Mouse (Mus musculus) heart, embryonic 13.5 days (tissue): ENCODE measurements around the gene Kif3c. TPM values are rescaled to one million over a fixed set of nuclear protein-coding genes. Genes with fewer than 3 reads are reported as not detected.
"Not testable (repeated sequence)": the region's sequence is repeated elsewhere in the genome, so short reads cannot be mapped to it uniquely, and the experiment has no call there.

Source experiments
- ATAC-seq: fragments of 200-750 bp; cut with Nextera tagmentation; 2 replicates; pipeline ENCODE4 v1.8.0; 2017; ENCODE audit warnings: moderate TSS enrichment; ENCODE audit not compliant: insufficient number of reproducible peaks, low FRiP score, low TSS enrichment; ENCODE audit errors: extremely low read depth
- H3K27ac ChIP-seq: fragments of 300-500 bp; sonication (generic); replicated peaks from 2 replicates; pipeline ENCODE4 v1.5.1; 2015; ENCODE audit warnings: moderate library complexity, mild to moderate bottlenecking, inconsistent platforms
- H3K27me3 ChIP-seq: fragments of 300-500 bp; sonication (generic); replicated peaks from 2 replicates; pipeline ENCODE4 v1.6.1; 2015; ENCODE audit warnings: mild to moderate bottlenecking, inconsistent platforms
- H3K36me3 ChIP-seq: fragments of 300-500 bp; sonication (generic); 2 replicates; pipeline ENCODE4 v1.6.1; 2015; ENCODE audit warnings: mild to moderate bottlenecking, inconsistent platforms
- H3K4me1 ChIP-seq: fragments of 300-500 bp; sonication (generic); 2 replicates; pipeline ENCODE4 v1.6.1; 2015; ENCODE audit warnings: inconsistent platforms
- H3K4me2 ChIP-seq: fragments of 300-500 bp; sonication (generic); 2 replicates; pipeline ENCODE4 v1.6.1; 2015; ENCODE audit warnings: inconsistent platforms, mild to moderate bottlenecking, moderate library complexity
- H3K4me3 ChIP-seq: fragments of 300-500 bp; sonication (generic); 2 replicates; pipeline ENCODE4 v1.5.1; 2015; ENCODE audit warnings: moderate library complexity, mild to moderate bottlenecking, inconsistent platforms
- H3K9ac ChIP-seq: fragments of 300-500 bp; sonication (generic); 2 replicates; pipeline ENCODE4 v1.6.1; 2015; ENCODE audit warnings: inconsistent platforms, mild to moderate bottlenecking, moderate library complexity
- H3K9me3 ChIP-seq: fragments of 300-500 bp; sonication (generic); 2 replicates; pipeline ENCODE4 v1.6.1; 2016; ENCODE audit warnings: inconsistent platforms
- WGBS: fragments of 180-500 bp; shearing (Covaris S2); methylation state at CpG from one replicate; pipeline ENCODE4 v1.1.7; 2015; ENCODE audit warnings: mixed read lengths; 5-methylcytosine and 5-hydroxymethylcytosine counted together
- polyA plus RNA-seq: library from polyadenylated mRNA; unstranded; fragments of >200 nt; fragmentation: Nextera tagmentation; extraction: Ambion mirVana; gene quantifications from 2 replicates; pipeline ENCODE4 v1.2.1, GENCODE M21; 2015

Gene Kif3c
- polyA plus RNA-seq, 1 experiment from 2014 or later: 5.6 TPM

GRCm38 (mm10) chr12:3390577-3391262 is 25.8 kb downstream of the Kif3c start:
- peaks cover 7% of the 10 kb centered on the region for H3K4me1 ChIP-seq
- no peaks in the 10 kb centered on the region for H3K27me3 ChIP-seq
- peaks cover 20% of the 10 kb centered on the region for H3K36me3 ChIP-seq
- no peak overlapping the region for H3K4me2 ChIP-seq
- no peaks in the 10 kb centered on the region for H3K9me3 ChIP-seq
- H3K27ac ChIP-seq: no peak overlapping the region
- ATAC-seq: no peak
- no peak overlapping the region for H3K4me3 ChIP-seq
- no peak overlapping the region for H3K9ac ChIP-seq
- WGBS: 28% methylated on average over 12 of the region's 12 CpGs

- Histone ChIP-seq H3K4me2 (no peak overlapping the region), H3K27ac (no peak overlapping the region)
- WGBS: 74% methylated on average over 1 of the region's 1 CpGs
Observed at GRCm38 (mm10) chr12:3391276-3391675, 26.3 kb downstream of the Kif3c start.

GRCm38 (mm10) chr12:3393140-3393539 is 28.2 kb downstream of the Kif3c start:
- WGBS: 45% methylated on average over 4 of the region's 4 CpGs
- Histone ChIP-seq H3K36me3 (peaks cover 17% of the 10 kb centered on the region), H3K4me2 (no peak overlapping the region), H3K9me3 (no peaks in the 10 kb centered on the region), H3K4me3 (no peak overlapping the region), H3K4me1 (no peaks in the 10 kb centered on the region), H3K27me3 (no peaks in the 10 kb centered on the region), H3K27ac (no peak overlapping the region), H3K9ac (no peak overlapping the region)
- ATAC-seq: no peak

More at GRCm38 (mm10) chr12:3391276-3391675, 26.3 kb downstream of the Kif3c start:
- peaks cover 1% of the 10 kb centered on the region for H3K4me1 ChIP-seq
- H3K36me3 ChIP-seq: peaks cover 20% of the 10 kb centered on the region
- no peaks in the 10 kb centered on the region for H3K9me3 ChIP-seq
- ATAC-seq: no peak
- H3K4me3 ChIP-seq: no peak overlapping the region
- no peaks in the 10 kb centered on the region for H3K27me3 ChIP-seq
- H3K9ac ChIP-seq: no peak overlapping the region

GRCm38 (mm10) chr12:3396931-3397330 is 32.0 kb downstream of the Kif3c start:
- no peaks in the 10 kb centered on the region for H3K9me3 ChIP-seq
- no peak overlapping the region for H3K9ac ChIP-seq
- H3K4me3 ChIP-seq: no peak overlapping the region
- H3K4me2 ChIP-seq: no peak overlapping the region
- H3K27ac ChIP-seq: no peak overlapping the region
- no peaks in the 10 kb centered on the region for H3K4me1 ChIP-seq
- WGBS: 86% methylated on average over 8 of the region's 8 CpGs
- ATAC-seq: no peak
- H3K36me3 ChIP-seq: peaks cover 20% of the 10 kb centered on the region
- no peaks in the 10 kb centered on the region for H3K27me3 ChIP-seq

- H3K4me2 ChIP-seq, H3K4me1 ChIP-seq, H3K27ac ChIP-seq, H3K4me3 ChIP-seq, H3K9ac ChIP-seq, ATAC-seq, H3K27me3 ChIP-seq, H3K9me3 ChIP-seq: not testable (repeated sequence)
- peaks cover 57% of the 10 kb centered on the region for H3K36me3 ChIP-seq
- 74% methylated on average over 3 of the region's 3 CpGs for WGBS
Observed at GRCm38 (mm10) chr12:3405662-3406061, 40.7 kb downstream of the Kif3c start.

- ATAC-seq: no peak
- Histone ChIP-seq H3K9ac (no peak overlapping the region), H3K27me3 (no peaks in the 10 kb centered on the region), H3K4me1 (no peaks in the 10 kb centered on the region), H3K4me3 (no peak overlapping the region), H3K36me3 (peaks cover 49% of the 10 kb centered on the region), H3K9me3 (no peaks in the 10 kb centered on the region), H3K4me2 (no peak overlapping the region), H3K27ac (no peak overlapping the region)
- WGBS: 95% methylated on average over 6 of the region's 6 CpGs
Observed at GRCm38 (mm10) chr12:3406585-3406984, 41.7 kb downstream of the Kif3c start.

- H3K9me3 ChIP-seq: 0 out of 2 replicates have a peak, but pooled peaks cover 3% of the 10 kb centered on the region
- H3K4me3 ChIP-seq: no peak overlapping the region
- H3K36me3 ChIP-seq: peaks cover 16% of the 10 kb centered on the region
- H3K9ac ChIP-seq: no peak overlapping the region
- H3K27me3 ChIP-seq: no peaks in the 10 kb centered on the region
- H3K27ac ChIP-seq: no peak overlapping the region
- ATAC-seq: no peak
- H3K4me2 ChIP-seq: no peak overlapping the region
- H3K4me1 ChIP-seq: no peaks in the 10 kb centered on the region
- 90% methylated on average over 4 of the region's 4 CpGs for WGBS
Observed at GRCm38 (mm10) chr12:3414956-3415355, 50.0 kb downstream of the Kif3c start.

- H3K9ac ChIP-seq: no peak overlapping the region
- no peaks in the 10 kb centered on the region for H3K27me3 ChIP-seq
- 0 out of 2 replicates have a peak, but pooled peaks cover 3% of the 10 kb centered on the region for H3K9me3 ChIP-seq
- H3K4me1 ChIP-seq: peaks cover 5% of the 10 kb centered on the region; the same call in 1 of the 2 replicates
- no peak overlapping the region for H3K27ac ChIP-seq
- H3K36me3 ChIP-seq: peaks cover 37% of the 10 kb centered on the region
- WGBS: 80% methylated on average over 3 of the region's 3 CpGs
- no peak overlapping the region for H3K4me3 ChIP-seq
- no peak for ATAC-seq
- no peak overlapping the region for H3K4me2 ChIP-seq
Observed at GRCm38 (mm10) chr12:3418761-3419160, 53.8 kb downstream of the Kif3c start.

GRCm38 (mm10) chr12:3420519-3420918 is 55.6 kb downstream of the Kif3c start:
- Histone ChIP-seq H3K27ac (no peak overlapping the region), H3K4me2 (no peak overlapping the region), H3K36me3 (peaks cover 28% of the 10 kb centered on the region), H3K9ac (no peak overlapping the region), H3K27me3 (no peaks in the 10 kb centered on the region), H3K9me3 (no peaks in the 10 kb centered on the region), H3K4me3 (no peak overlapping the region), H3K4me1 (peaks cover 19% of the 10 kb centered on the region)
- 87% methylated on average over 2 of the region's 2 CpGs for WGBS
- no peak for ATAC-seq

GRCm38 (mm10) chr12:3422786-3423185 is 57.9 kb downstream of the Kif3c start:
- Histone ChIP-seq H3K36me3 (peaks cover 24% of the 10 kb centered on the region), H3K9ac (no peak overlapping the region), H3K4me1 (peaks cover 21% of the 10 kb centered on the region), H3K9me3 (no peaks in the 10 kb centered on the region), H3K4me3 (no peak overlapping the region), H3K27ac (no peak overlapping the region), H3K27me3 (no peaks in the 10 kb centered on the region), H3K4me2 (no peak overlapping the region)
- ATAC-seq: no peak
- 67% methylated on average over 1 of the region's 1 CpGs for WGBS

GRCm38 (mm10) chr12:3424179-3424578 is 59.2 kb downstream of the Kif3c start:
- ATAC-seq: no peak
- H3K9me3 ChIP-seq: no peaks in the 10 kb centered on the region
- peak overlapping the region; percentile 15; the same call in 1 of the 2 replicates for H3K9ac ChIP-seq
- no peak overlapping the region for H3K27ac ChIP-seq
- H3K27me3 ChIP-seq: no peaks in the 10 kb centered on the region
- H3K4me3 ChIP-seq: no peak overlapping the region
- peaks cover 31% of the 10 kb centered on the region for H3K4me1 ChIP-seq
- WGBS: 74% methylated on average over 2 of the region's 2 CpGs
- no peak overlapping the region for H3K4me2 ChIP-seq
- peaks cover 22% of the 10 kb centered on the region for H3K36me3 ChIP-seq
